Mouse (Mus musculus): ENCODE results near the gene Vash1. TPM values are rescaled to one million over a fixed set of nuclear protein-coding genes. Genes with fewer than 3 reads are reported as not detected.
A peak's percentile ranks its signal among the peaks of the same experiment; 100 is the strongest.

Vash1 gene
- polyA plus RNA-seq, 1 experiment = 0.50 TPM

GRCm38 (mm10) chr12:86651301-86651860 is 27.1 kb upstream of the Vash1 start:
- Histone ChIP-seq H3K4me1 (ENCODE audit: control insufficient read depth, insufficient read depth, low read length) (peaks cover 10% of the 10 kb centered on the region), H3K27ac (ENCODE audit: insufficient read depth, low read depth, low read length) (no peak overlapping the region), H3K4me3 (ENCODE audit: insufficient read depth, low read length) (no peak overlapping the region)
- TF ChIP-seq POLR2A (IDR thresholded peaks at IDR 0.05; ENCODE audit: borderline replicate concordance, low read depth, low read length) = no peak
- no peak for TF ChIP-seq CTCF (IDR thresholded peaks at IDR 0.05; ENCODE audit: low read depth, low read length)

- Histone ChIP-seq H3K4me3 (ENCODE audit: insufficient read depth, low read length) (no peak overlapping the region), H3K4me1 (ENCODE audit: control insufficient read depth, insufficient read depth, low read length) (peaks cover 10% of the 10 kb centered on the region), H3K27ac (ENCODE audit: insufficient read depth, low read depth, low read length) (0 out of 2 replicates have a peak overlapping the region, but pooled peaks have one; percentile 7)
- TF ChIP-seq CTCF (IDR thresholded peaks at IDR 0.05; ENCODE audit: low read depth, low read length) (no peak), POLR2A (IDR thresholded peaks at IDR 0.05; ENCODE audit: borderline replicate concordance, low read depth, low read length) (no peak)
These were observed 25.9 kb upstream of the Vash1 start for GRCm38 (mm10) chr12:86652570-86653041.

GRCm38 (mm10) chr12:86659447-86659968 is 19.0 kb upstream of the Vash1 start:
- no peak for TF ChIP-seq CTCF (IDR thresholded peaks at IDR 0.05; ENCODE audit: low read depth, low read length)
- no peak for TF ChIP-seq POLR2A (IDR thresholded peaks at IDR 0.05; ENCODE audit: borderline replicate concordance, low read depth, low read length)
- peaks cover 6% of the 10 kb centered on the region for H3K4me1 ChIP-seq (ENCODE audit: control insufficient read depth, insufficient read depth, low read length)
- no peak overlapping the region for H3K27ac ChIP-seq (ENCODE audit: insufficient read depth, low read depth, low read length)
- no peak overlapping the region for H3K4me3 ChIP-seq (ENCODE audit: insufficient read depth, low read length)

GRCm38 (mm10) chr12:86660466-86660865 is 18.0 kb upstream of the Vash1 start:
- no peak overlapping the region for H3K4me3 ChIP-seq (ENCODE audit: insufficient read depth, low read length)
- peaks cover 6% of the 10 kb centered on the region for H3K4me1 ChIP-seq (ENCODE audit: control insufficient read depth, insufficient read depth, low read length)
- no peak for TF ChIP-seq CTCF (IDR thresholded peaks at IDR 0.05; ENCODE audit: low read depth, low read length)
- TF ChIP-seq POLR2A (IDR thresholded peaks at IDR 0.05; ENCODE audit: borderline replicate concordance, low read depth, low read length) = no peak
- no peak overlapping the region for H3K27ac ChIP-seq (ENCODE audit: insufficient read depth, low read depth, low read length)

- Histone ChIP-seq H3K4me3 (ENCODE audit: insufficient read depth, low read length) (no peak overlapping the region), H3K27ac (ENCODE audit: insufficient read depth, low read depth, low read length) (no peak overlapping the region), H3K4me1 (ENCODE audit: control insufficient read depth, insufficient read depth, low read length) (no peaks in the 10 kb centered on the region)
- no peak for TF ChIP-seq CTCF (IDR thresholded peaks at IDR 0.05; ENCODE audit: low read depth, low read length)
- no peak for TF ChIP-seq POLR2A (IDR thresholded peaks at IDR 0.05; ENCODE audit: borderline replicate concordance, low read depth, low read length)
These were observed 12.8 kb upstream of the Vash1 start for GRCm38 (mm10) chr12:86665656-86666055.

GRCm38 (mm10) chr12:86668404-86668803 is 10.1 kb upstream of the Vash1 start:
- H3K4me1 ChIP-seq (ENCODE audit: control insufficient read depth, insufficient read depth, low read length) = no peaks in the 10 kb centered on the region
- H3K4me3 ChIP-seq (ENCODE audit: insufficient read depth, low read length) = no peak overlapping the region
- TF ChIP-seq CTCF (IDR thresholded peaks at IDR 0.05; ENCODE audit: low read depth, low read length) (no peak), POLR2A (IDR thresholded peaks at IDR 0.05; ENCODE audit: borderline replicate concordance, low read depth, low read length) (no peak)
- H3K27ac ChIP-seq (ENCODE audit: insufficient read depth, low read depth, low read length) = no peak overlapping the region

GRCm38 (mm10) chr12:86672105-86672504 is 6.4 kb upstream of the Vash1 start:
- Histone ChIP-seq H3K27ac (ENCODE audit: insufficient read depth, low read depth, low read length) (no peak overlapping the region), H3K4me1 (ENCODE audit: control insufficient read depth, insufficient read depth, low read length) (no peaks in the 10 kb centered on the region), H3K4me3 (ENCODE audit: insufficient read depth, low read length) (no peak overlapping the region)
- no peak for TF ChIP-seq POLR2A (IDR thresholded peaks at IDR 0.05; ENCODE audit: borderline replicate concordance, low read depth, low read length)
- no peak for TF ChIP-seq CTCF (IDR thresholded peaks at IDR 0.05; ENCODE audit: low read depth, low read length)

GRCm38 (mm10) chr12:86672507-86672906 is 6.0 kb upstream of the Vash1 start:
- H3K27ac ChIP-seq (ENCODE audit: insufficient read depth, low read depth, low read length) = no peak overlapping the region
- TF ChIP-seq POLR2A (IDR thresholded peaks at IDR 0.05; ENCODE audit: borderline replicate concordance, low read depth, low read length) (no peak), CTCF (IDR thresholded peaks at IDR 0.05; ENCODE audit: low read depth, low read length) (no peak)
- H3K4me3 ChIP-seq (ENCODE audit: insufficient read depth, low read length) = no peak overlapping the region
- H3K4me1 ChIP-seq (ENCODE audit: control insufficient read depth, insufficient read depth, low read length) = no peaks in the 10 kb centered on the region

- Histone ChIP-seq H3K4me1 (ENCODE audit: control insufficient read depth, insufficient read depth, low read length) (peaks cover 12% of the 10 kb centered on the region), H3K4me3 (ENCODE audit: insufficient read depth, low read length) (no peak overlapping the region)
- TF ChIP-seq POLR2A (IDR thresholded peaks at IDR 0.05; ENCODE audit: borderline replicate concordance, low read depth, low read length) (no peak), CTCF (IDR thresholded peaks at IDR 0.05; ENCODE audit: low read depth, low read length) (no peak)
These were observed 1.0 kb downstream of the Vash1 start for GRCm38 (mm10) chr12:86679546-86679930.

GRCm38 (mm10) chr12:86679991-86680491 is 1.5 kb downstream of the Vash1 start:
- Histone ChIP-seq H3K4me1 (ENCODE audit: control insufficient read depth, insufficient read depth, low read length) (peaks cover 12% of the 10 kb centered on the region), H3K4me3 (ENCODE audit: insufficient read depth, low read length) (no peak overlapping the region), H3K27ac (ENCODE audit: insufficient read depth, low read depth, low read length) (no peak overlapping the region)
- TF ChIP-seq CTCF (IDR thresholded peaks at IDR 0.05; ENCODE audit: low read depth, low read length) (no peak), POLR2A (IDR thresholded peaks at IDR 0.05; ENCODE audit: borderline replicate concordance, low read depth, low read length) (no peak)

More at GRCm38 (mm10) chr12:86679546-86679930, 1.0 kb downstream of the Vash1 start:
- no peak overlapping the region for H3K27ac ChIP-seq (ENCODE audit: insufficient read depth, low read depth, low read length)

All from bone marrow macrophage, adult 2 months (primary cell).